Mouse (Mus musculus): ENCODE data around the gene Nif3l1. TPM values are rescaled to one million over a fixed set of nuclear protein-coding genes. Genes with fewer than 3 reads are reported as not detected.

Gene Nif3l1
- polyA plus RNA-seq, 1 experiment, result 43.0 TPM

- no peak overlapping the region for H3K9ac ChIP-seq (ENCODE audit: low read depth, poor library complexity, severe bottlenecking)
- no peak overlapping the region for H3K4me3 ChIP-seq (ENCODE audit: low read depth, low read length)
- peaks cover 56% of the 10 kb centered on the region for H3K36me3 ChIP-seq (ENCODE audit: control insufficient read depth, insufficient read depth, low read length, poor library complexity, severe bottlenecking)
- TF ChIP-seq EP300 (IDR thresholded peaks at IDR 0.05; ENCODE audit: insufficient read depth, low read depth, low read length) (no peak), CTCF (IDR thresholded peaks at IDR 0.05; ENCODE audit: low read depth, low read length) (no peak), POLR2A (IDR thresholded peaks at IDR 0.05; ENCODE audit: insufficient read depth, low read length) (no peak)
- H3K9me3 ChIP-seq (replicated peaks; ENCODE audit: control insufficient read depth, insufficient read depth, low read length, poor library complexity, severe bottlenecking), result no peaks in the 10 kb centered on the region
- no peaks in the 10 kb centered on the region for H3K4me1 ChIP-seq (ENCODE audit: control insufficient read depth, insufficient read depth, low read length)
- peak overlapping the region; percentile 31; the same call in 1 of the 2 replicates for H3K27ac ChIP-seq (ENCODE audit: insufficient read depth, low read length)
- no peaks in the 10 kb centered on the region for H3K27me3 ChIP-seq (ENCODE audit: control insufficient read depth, insufficient read depth, low read length, poor library complexity, severe bottlenecking)
These were observed 37.6 kb upstream of the Nif3l1 start for GRCm38 (mm10) chr1:58407321-58407720.

GRCm38 (mm10) chr1:58408141-58408540 is 36.8 kb upstream of the Nif3l1 start:
- Histone ChIP-seq H3K9ac (ENCODE audit: low read depth, poor library complexity, severe bottlenecking) (no peak overlapping the region), H3K4me1 (ENCODE audit: control insufficient read depth, insufficient read depth, low read length) (no peaks in the 10 kb centered on the region), H3K27ac (ENCODE audit: insufficient read depth, low read length) (no peak overlapping the region), H3K4me3 (ENCODE audit: low read depth, low read length) (no peak overlapping the region), H3K36me3 (ENCODE audit: control insufficient read depth, insufficient read depth, low read length, poor library complexity, severe bottlenecking) (peaks cover 56% of the 10 kb centered on the region), H3K27me3 (ENCODE audit: control insufficient read depth, insufficient read depth, low read length, poor library complexity, severe bottlenecking) (no peaks in the 10 kb centered on the region), H3K9me3 (replicated peaks; ENCODE audit: control insufficient read depth, insufficient read depth, low read length, poor library complexity, severe bottlenecking) (no peaks in the 10 kb centered on the region)
- TF ChIP-seq EP300 (IDR thresholded peaks at IDR 0.05; ENCODE audit: insufficient read depth, low read depth, low read length) (no peak), POLR2A (IDR thresholded peaks at IDR 0.05; ENCODE audit: insufficient read depth, low read length) (no peak), CTCF (IDR thresholded peaks at IDR 0.05; ENCODE audit: low read depth, low read length) (no peak)

GRCm38 (mm10) chr1:58409553-58410197 is 35.3 kb upstream of the Nif3l1 start:
- Histone ChIP-seq H3K36me3 (ENCODE audit: control insufficient read depth, insufficient read depth, low read length, poor library complexity, severe bottlenecking) (peaks cover 58% of the 10 kb centered on the region), H3K27ac (ENCODE audit: insufficient read depth, low read length) (peak overlapping the region; percentile 68), H3K4me1 (ENCODE audit: control insufficient read depth, insufficient read depth, low read length) (no peaks in the 10 kb centered on the region), H3K27me3 (ENCODE audit: control insufficient read depth, insufficient read depth, low read length, poor library complexity, severe bottlenecking) (no peaks in the 10 kb centered on the region), H3K4me3 (ENCODE audit: low read depth, low read length) (no peak overlapping the region), H3K9ac (ENCODE audit: low read depth, poor library complexity, severe bottlenecking) (no peak overlapping the region), H3K9me3 (replicated peaks; ENCODE audit: control insufficient read depth, insufficient read depth, low read length, poor library complexity, severe bottlenecking) (no peaks in the 10 kb centered on the region)
- TF ChIP-seq POLR2A (IDR thresholded peaks at IDR 0.05; ENCODE audit: insufficient read depth, low read length) (no peak), CTCF (IDR thresholded peaks at IDR 0.05; ENCODE audit: low read depth, low read length) (no peak), EP300 (IDR thresholded peaks at IDR 0.05; ENCODE audit: insufficient read depth, low read depth, low read length) (no peak)

- Histone ChIP-seq H3K9me3 (replicated peaks; ENCODE audit: control insufficient read depth, insufficient read depth, low read length, poor library complexity, severe bottlenecking) (no peaks in the 10 kb centered on the region), H3K4me3 (ENCODE audit: low read depth, low read length) (no peak overlapping the region), H3K9ac (ENCODE audit: low read depth, poor library complexity, severe bottlenecking) (no peak overlapping the region), H3K4me1 (ENCODE audit: control insufficient read depth, insufficient read depth, low read length) (no peaks in the 10 kb centered on the region), H3K27ac (ENCODE audit: insufficient read depth, low read length) (peak overlapping the region; percentile 68), H3K36me3 (ENCODE audit: control insufficient read depth, insufficient read depth, low read length, poor library complexity, severe bottlenecking) (peaks cover 61% of the 10 kb centered on the region), H3K27me3 (ENCODE audit: control insufficient read depth, insufficient read depth, low read length, poor library complexity, severe bottlenecking) (no peaks in the 10 kb centered on the region)
- TF ChIP-seq EP300 (IDR thresholded peaks at IDR 0.05; ENCODE audit: insufficient read depth, low read depth, low read length) (no peak), CTCF (IDR thresholded peaks at IDR 0.05; ENCODE audit: low read depth, low read length) (no peak), POLR2A (IDR thresholded peaks at IDR 0.05; ENCODE audit: insufficient read depth, low read length) (no peak)
These were observed 34.8 kb upstream of the Nif3l1 start for GRCm38 (mm10) chr1:58410198-58410588.

- Histone ChIP-seq H3K27ac (ENCODE audit: insufficient read depth, low read length) (peak overlapping the region; percentile 30; the same call in 1 of the 2 replicates), H3K9ac (ENCODE audit: low read depth, poor library complexity, severe bottlenecking) (no peak overlapping the region), H3K27me3 (ENCODE audit: control insufficient read depth, insufficient read depth, low read length, poor library complexity, severe bottlenecking) (no peaks in the 10 kb centered on the region), H3K9me3 (replicated peaks; ENCODE audit: control insufficient read depth, insufficient read depth, low read length, poor library complexity, severe bottlenecking) (no peaks in the 10 kb centered on the region), H3K36me3 (ENCODE audit: control insufficient read depth, insufficient read depth, low read length, poor library complexity, severe bottlenecking) (peaks cover 61% of the 10 kb centered on the region), H3K4me1 (ENCODE audit: control insufficient read depth, insufficient read depth, low read length) (no peaks in the 10 kb centered on the region), H3K4me3 (ENCODE audit: low read depth, low read length) (no peak overlapping the region)
- TF ChIP-seq POLR2A (IDR thresholded peaks at IDR 0.05; ENCODE audit: insufficient read depth, low read length), result no peak
- no peak for TF ChIP-seq EP300 (IDR thresholded peaks at IDR 0.05; ENCODE audit: insufficient read depth, low read depth, low read length)
- no peak for TF ChIP-seq CTCF (IDR thresholded peaks at IDR 0.05; ENCODE audit: low read depth, low read length)
These were observed 34.2 kb upstream of the Nif3l1 start for GRCm38 (mm10) chr1:58410776-58411175.

- H3K36me3 ChIP-seq (ENCODE audit: control insufficient read depth, insufficient read depth, low read length, poor library complexity, severe bottlenecking), result peaks cover 94% of the 10 kb centered on the region
- no peak overlapping the region for H3K4me3 ChIP-seq (ENCODE audit: low read depth, low read length)
- no peak overlapping the region for H3K9ac ChIP-seq (ENCODE audit: low read depth, poor library complexity, severe bottlenecking)
- TF ChIP-seq EP300 (IDR thresholded peaks at IDR 0.05; ENCODE audit: insufficient read depth, low read depth, low read length) (no peak), CTCF (IDR thresholded peaks at IDR 0.05; ENCODE audit: low read depth, low read length) (no peak), POLR2A (IDR thresholded peaks at IDR 0.05; ENCODE audit: insufficient read depth, low read length) (no peak)
- no peaks in the 10 kb centered on the region for H3K27me3 ChIP-seq (ENCODE audit: control insufficient read depth, insufficient read depth, low read length, poor library complexity, severe bottlenecking)
- H3K27ac ChIP-seq (ENCODE audit: insufficient read depth, low read length), result no peak overlapping the region
- no peaks in the 10 kb centered on the region for H3K9me3 ChIP-seq (replicated peaks; ENCODE audit: control insufficient read depth, insufficient read depth, low read length, poor library complexity, severe bottlenecking)
- H3K4me1 ChIP-seq (ENCODE audit: control insufficient read depth, insufficient read depth, low read length), result no peaks in the 10 kb centered on the region
These were observed 29.5 kb upstream of the Nif3l1 start for GRCm38 (mm10) chr1:58415442-58415841.
